Comparison of ENCODE assay signal across 8 mouse cellular contexts in genomic region chr5:7965281-7965680, GRCm38 (mm10). TPM values are rescaled to one million over a fixed set of nuclear protein-coding genes. Genes with fewer than 3 reads are reported as not detected.
DNase-seq lines count a peak whose midpoint lies in the region; ATAC-seq lines count a peak whose summit lies in the region.

No protein-coding gene starts in this region.

- 26% methylated on average over 3 of the region's 3 CpGs for WGBS in liver, embryonic 11.5 days
- 20% methylated on average over 3 of the region's 3 CpGs for WGBS in forebrain, embryonic 12.5 days

- H3K27me3 ChIP-seq in liver, embryonic 11.5 days (replicated peaks; ENCODE audit: control insufficient read depth, insufficient read depth, low read length) = no peaks in the 10 kb centered on the region
- H3K27me3 ChIP-seq in forebrain, embryonic 12.5 days = no peaks in the 10 kb centered on the region

- no peak overlapping the region for H3K27ac ChIP-seq in liver, embryonic 11.5 days (ENCODE audit: low read depth, low read length)
- no peak overlapping the region for H3K27ac ChIP-seq in forebrain, embryonic 12.5 days

- no peak overlapping the region for H3K9ac ChIP-seq in liver, embryonic 11.5 days (ENCODE audit: low read depth, low read length)
- no peak overlapping the region for H3K9ac ChIP-seq in forebrain, embryonic 12.5 days

- no peak overlapping the region for H3K4me2 ChIP-seq in liver, embryonic 11.5 days
- no peak overlapping the region for H3K4me2 ChIP-seq in forebrain, embryonic 12.5 days

- no peak for ATAC-seq in liver, embryonic 11.5 days (replicated peaks; ENCODE audit: low FRiP score)
- peak; percentile 55; the same call in 1 of the 2 replicates for ATAC-seq in neutrophil, adult 5-6 weeks (ENCODE audit: extremely low read depth, insufficient number of reproducible peaks, low FRiP score, poor library complexity, severe bottlenecking)
- no peak for ATAC-seq in forebrain, embryonic 12.5 days (ENCODE audit: low FRiP score)

- H3K4me3 ChIP-seq in liver, embryonic 11.5 days (ENCODE audit: low read depth, low read length) = no peak overlapping the region
- H3K4me3 ChIP-seq in forebrain, embryonic 12.5 days (replicated peaks) = no peak overlapping the region

- DNase-seq in liver (peak; percentile 15), NIH3T3 (ENCODE audit: low read depth) (peak; percentile 68)
- DNase-seq in liver, embryonic 11.5 days (ENCODE audit: low spot score) = no peak
- DNase-seq in cerebellum, adult 18-20 months = peak; percentile 60 to 69
- DNase-seq in gastrocnemius, postnatal 10 days = peak; percentile 54
- peak; percentile 37 to 42 for DNase-seq in layer of hippocampus, postnatal 36 days

- H3K4me1 ChIP-seq in liver, embryonic 11.5 days (replicated peaks; ENCODE audit: control insufficient read depth, insufficient read depth, low read length) = no peaks in the 10 kb centered on the region
- peaks cover 3% of the 10 kb centered on the region; the same call in 1 of the 2 replicates for H3K4me1 ChIP-seq in forebrain, embryonic 12.5 days

- H3K36me3 ChIP-seq in liver, embryonic 11.5 days (ENCODE audit: control insufficient read depth, insufficient read depth, low read length) = no peaks in the 10 kb centered on the region
- H3K36me3 ChIP-seq in forebrain, embryonic 12.5 days (replicated peaks) = no peaks in the 10 kb centered on the region

- H3K9me3 ChIP-seq in liver, embryonic 11.5 days (ENCODE audit: control insufficient read depth, low read length) = no peaks in the 10 kb centered on the region
- H3K9me3 ChIP-seq in forebrain, embryonic 12.5 days = no peaks in the 10 kb centered on the region

RNA-seq across cellular contexts. Expression of gene Steap4, which starts 5.0 kb away (rescaled TPM):
- 0.29 and 0.86 TPM in 2 replicates for polyA plus RNA-seq in liver, embryonic 11.5 days (2014; fragmentation: Nextera tagmentation; extraction: Ambion mirVana)
- total RNA-seq in gastrocnemius, postnatal 10 days (2021) = 10 to 100 TPM; 36.6 to 36.8 TPM
- total RNA-seq in layer of hippocampus, postnatal 36 days (2021) = under 1 TPM; 0.25 to 0.51 TPM
- 119 and 123 TPM in 2 replicates for total RNA-seq in neutrophil, adult 5-6 weeks (2017)
- 0.19 and 0.38 TPM in 2 replicates for polyA plus RNA-seq in forebrain, embryonic 12.5 days (2016; fragmentation: Nextera tagmentation; extraction: Ambion mirVana)

Comparison
In these comparisons a context has a peak if more than half of its experiments do, and no peak if none do; other contexts are left out.
1. RNA of gene Steap4, which starts 5.0 kb away (total RNA-seq): 119 to 123 TPM in neutrophil, adult 5-6 weeks and 36.6 to 36.8 TPM in gastrocnemius, postnatal 10 days; 0.25 to 0.51 TPM in layer of hippocampus, postnatal 36 days; every median in the first group is over 10 times any median in the second.